Mouse (Mus musculus): ENCODE results near the gene Smox. TPM values are rescaled to one million over a fixed set of nuclear protein-coding genes. Genes with fewer than 3 reads are reported as not detected.
"Not testable (repeated sequence)": the region's sequence is repeated elsewhere in the genome, so short reads cannot be mapped to it uniquely, and the experiment has no call there.

The Smox gene
- polyA plus RNA-seq, 1 experiment from 2014 or later, result 63.3 TPM

- no peak overlapping the region for H3K4me2 ChIP-seq (replicated peaks)
- H3K9ac ChIP-seq (replicated peaks), result no peak overlapping the region
- 70% methylated on average over 2 of the region's 2 CpGs for WGBS
- H3K27me3 ChIP-seq, result no peaks in the 10 kb centered on the region
- H3K4me1 ChIP-seq, result no peaks in the 10 kb centered on the region
- no peak for ATAC-seq (replicated peaks)
- no peak overlapping the region for H3K27ac ChIP-seq (replicated peaks)
- H3K9me3 ChIP-seq, result no peaks in the 10 kb centered on the region
- H3K36me3 ChIP-seq, result no peaks in the 10 kb centered on the region
- no peak overlapping the region for H3K4me3 ChIP-seq
These were observed 24.6 kb upstream of the Smox start for GRCm38 (mm10) chr2:131466732-131467131.

GRCm38 (mm10) chr2:131469916-131470315, 21.4 kb upstream of the Smox start:
- ATAC-seq (replicated peaks), result no peak

DNA sequence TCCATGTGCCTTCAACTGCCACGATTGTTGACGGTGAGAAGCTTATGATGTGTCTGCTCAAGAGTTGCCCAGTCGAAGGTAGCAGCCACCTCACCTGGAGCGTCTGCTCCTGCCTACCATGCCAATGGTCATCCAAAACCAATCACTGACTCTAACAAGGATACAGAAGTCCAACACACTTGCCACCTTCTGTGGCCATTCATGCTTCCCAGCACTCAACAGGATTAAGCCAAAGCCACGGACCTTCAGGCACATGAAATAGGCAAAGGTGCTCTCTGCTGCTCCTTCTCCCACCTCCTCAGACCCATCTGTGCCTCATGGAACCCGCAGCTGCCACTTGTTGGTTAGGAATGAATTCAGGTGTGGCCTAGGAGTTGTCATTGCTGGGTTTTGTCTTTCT, 17.5 kb upstream of the Smox start:
- Histone ChIP-seq H3K36me3 (no peaks in the 10 kb centered on the region), H3K9me3 (no peaks in the 10 kb centered on the region), H3K4me1 (no peaks in the 10 kb centered on the region), H3K4me3 (no peak overlapping the region), H3K4me2 (replicated peaks) (no peak overlapping the region), H3K27me3 (no peaks in the 10 kb centered on the region), H3K27ac (replicated peaks) (no peak overlapping the region), H3K9ac (replicated peaks) (no peak overlapping the region)
- no peak for ATAC-seq (replicated peaks)
- WGBS, result 85% methylated on average over 6 of the region's 6 CpGs

More at GRCm38 (mm10) chr2:131469916-131470315, 21.4 kb upstream of the Smox start:
- H3K27ac ChIP-seq (replicated peaks), result no peak overlapping the region
- no peaks in the 10 kb centered on the region for H3K4me1 ChIP-seq
- H3K4me3 ChIP-seq, result no peak overlapping the region
- WGBS, result 58% methylated on average over 1 of the region's 1 CpGs
- H3K36me3 ChIP-seq, result no peaks in the 10 kb centered on the region
- H3K27me3 ChIP-seq, result no peaks in the 10 kb centered on the region
- H3K4me2 ChIP-seq (replicated peaks), result no peak overlapping the region
- no peak overlapping the region for H3K9ac ChIP-seq (replicated peaks)
- no peaks in the 10 kb centered on the region for H3K9me3 ChIP-seq

GRCm38 (mm10) chr2:131477105-131477504, 14.2 kb upstream of the Smox start:
- H3K27ac ChIP-seq (replicated peaks); H3K4me3 ChIP-seq; H3K27me3 ChIP-seq; ATAC-seq (replicated peaks); H3K4me1 ChIP-seq; H3K9me3 ChIP-seq; H3K4me2 ChIP-seq (replicated peaks); H3K9ac ChIP-seq (replicated peaks); H3K36me3 ChIP-seq: not testable (repeated sequence)
- WGBS, result 92% methylated on average over 5 of the region's 5 CpGs

- Histone ChIP-seq H3K27me3 (no peaks in the 10 kb centered on the region), H3K9me3 (no peaks in the 10 kb centered on the region), H3K4me2 (replicated peaks) (no peak overlapping the region), H3K36me3 (no peaks in the 10 kb centered on the region), H3K9ac (replicated peaks) (no peak overlapping the region), H3K4me1 (no peaks in the 10 kb centered on the region), H3K4me3 (no peak overlapping the region), H3K27ac (replicated peaks) (no peak overlapping the region)
- ATAC-seq (replicated peaks), result no peak
- WGBS, result 85% methylated on average over 6 of the region's 6 CpGs
These were observed 13.4 kb upstream of the Smox start for GRCm38 (mm10) chr2:131477917-131478316.

GRCm38 (mm10) chr2:131478349-131478748, 12.9 kb upstream of the Smox start:
- Histone ChIP-seq H3K36me3 (no peaks in the 10 kb centered on the region), H3K9me3 (no peaks in the 10 kb centered on the region), H3K4me1 (no peaks in the 10 kb centered on the region), H3K4me2 (replicated peaks) (no peak overlapping the region), H3K4me3 (no peak overlapping the region), H3K9ac (replicated peaks) (no peak overlapping the region), H3K27ac (replicated peaks) (no peak overlapping the region), H3K27me3 (no peaks in the 10 kb centered on the region)
- ATAC-seq (replicated peaks), result no peak
- WGBS, result 86% methylated on average over 8 of the region's 8 CpGs

DNA sequence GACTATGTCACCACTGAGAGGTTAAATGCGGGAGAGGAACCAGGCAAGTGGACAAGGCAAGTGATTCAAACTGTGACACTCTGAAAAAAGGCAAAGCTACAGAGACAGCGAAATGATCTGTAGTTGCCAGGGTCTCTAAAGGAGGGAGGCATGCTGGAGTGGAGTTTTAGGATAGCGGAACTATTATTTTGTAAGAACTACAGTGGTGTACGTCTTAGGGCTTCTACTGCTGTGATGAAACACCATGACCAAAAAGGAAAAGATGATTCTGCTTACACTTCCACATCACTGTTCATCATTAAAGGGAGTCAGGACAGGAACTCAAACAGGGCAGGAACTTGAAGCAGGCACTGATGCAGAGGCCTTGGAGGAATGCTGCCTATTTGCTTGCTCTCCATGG, 12.4 kb upstream of the Smox start:
- no peaks in the 10 kb centered on the region for H3K36me3 ChIP-seq
- H3K4me3 ChIP-seq, result no peak overlapping the region
- no peaks in the 10 kb centered on the region for H3K9me3 ChIP-seq
- H3K27me3 ChIP-seq, result no peaks in the 10 kb centered on the region
- no peak overlapping the region for H3K27ac ChIP-seq (replicated peaks)
- 92% methylated on average over 4 of the region's 4 CpGs for WGBS
- H3K4me2 ChIP-seq (replicated peaks), result no peak overlapping the region
- no peak for ATAC-seq (replicated peaks)
- no peak overlapping the region for H3K9ac ChIP-seq (replicated peaks)
- H3K4me1 ChIP-seq, result no peaks in the 10 kb centered on the region

DNA sequence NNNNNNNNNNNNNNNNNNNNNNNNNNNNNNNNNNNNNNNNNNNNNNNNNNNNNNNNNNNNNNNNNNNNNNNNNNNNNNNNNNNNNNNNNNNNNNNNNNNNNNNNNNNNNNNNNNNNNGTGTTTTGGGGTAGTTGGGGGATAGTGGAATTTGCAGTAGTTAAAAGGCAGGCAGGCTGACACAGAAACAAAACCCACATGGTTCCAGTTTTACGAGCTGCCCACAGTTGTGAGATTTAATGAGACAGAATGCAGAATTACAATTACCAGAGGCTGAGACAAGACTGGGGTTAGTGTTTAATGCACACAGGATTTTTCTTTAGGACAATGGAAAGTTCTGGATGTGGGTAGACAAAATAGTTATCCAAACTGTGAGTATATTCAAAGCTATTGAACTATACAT, 9.6 kb upstream of the Smox start:
- H3K9ac ChIP-seq (replicated peaks), result no peak overlapping the region
- H3K27me3 ChIP-seq, result no peaks in the 10 kb centered on the region
- no peaks in the 10 kb centered on the region for H3K9me3 ChIP-seq
- WGBS, result 30% methylated on average over 1 of the region's 1 CpGs
- no peaks in the 10 kb centered on the region for H3K36me3 ChIP-seq
- ATAC-seq (replicated peaks), result no peak
- H3K4me3 ChIP-seq, result no peak overlapping the region
- H3K4me2 ChIP-seq (replicated peaks), result no peak overlapping the region
- H3K27ac ChIP-seq (replicated peaks), result no peak overlapping the region
- H3K4me1 ChIP-seq, result no peaks in the 10 kb centered on the region

DNA sequence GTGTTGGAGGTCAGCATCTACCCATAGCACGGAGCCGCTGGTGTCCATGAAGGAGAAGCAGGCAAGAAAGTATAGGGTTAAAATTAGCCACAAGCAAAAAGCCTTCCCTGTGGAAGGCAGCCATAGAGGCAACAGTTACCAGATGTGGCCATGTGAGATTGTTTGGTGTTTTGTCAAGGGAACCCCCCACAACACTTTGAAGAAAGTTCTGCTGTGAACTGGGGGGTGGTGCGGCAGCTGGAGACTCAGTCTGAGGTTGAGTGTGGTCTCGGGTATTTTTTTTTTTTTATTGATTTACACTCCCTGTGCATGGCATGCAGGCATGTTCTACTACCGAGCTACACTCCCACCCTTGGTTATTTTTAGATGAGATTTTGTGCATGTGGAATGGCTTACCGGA, 8.8 kb upstream of the Smox start:
- Histone ChIP-seq H3K27ac (replicated peaks) (no peak overlapping the region), H3K4me1 (no peaks in the 10 kb centered on the region), H3K9me3 (no peaks in the 10 kb centered on the region), H3K36me3 (no peaks in the 10 kb centered on the region), H3K27me3 (no peaks in the 10 kb centered on the region), H3K9ac (replicated peaks) (no peak overlapping the region), H3K4me3 (no peak overlapping the region), H3K4me2 (replicated peaks) (no peak overlapping the region)
- 88% methylated on average over 6 of the region's 6 CpGs for WGBS
- no peak for ATAC-seq (replicated peaks)

DNA sequence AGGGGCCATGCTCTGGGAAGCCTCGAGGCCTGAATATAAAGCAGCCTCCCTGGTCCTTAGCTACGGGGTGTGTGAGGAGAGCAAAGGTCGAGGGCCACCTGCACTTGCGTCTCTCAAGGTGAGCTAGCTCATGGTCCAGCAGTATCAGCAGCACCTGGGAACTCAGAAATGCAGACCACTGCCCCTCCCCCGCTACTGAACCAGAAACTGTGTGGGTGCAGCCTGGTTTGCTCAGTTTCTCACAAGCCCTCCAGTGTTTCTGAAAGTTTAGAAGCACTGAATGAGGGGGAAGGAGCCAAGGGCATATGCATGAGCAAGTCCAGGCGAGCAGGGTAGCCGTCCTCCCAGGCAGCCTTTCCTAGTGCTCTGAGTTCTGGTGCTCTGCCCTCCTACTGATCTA, 7.7 kb upstream of the Smox start:
- Histone ChIP-seq H3K36me3 (no peaks in the 10 kb centered on the region), H3K4me2 (replicated peaks) (no peak overlapping the region), H3K27ac (replicated peaks) (no peak overlapping the region), H3K4me1 (no peaks in the 10 kb centered on the region), H3K9ac (replicated peaks) (no peak overlapping the region), H3K27me3 (no peaks in the 10 kb centered on the region), H3K4me3 (no peak overlapping the region), H3K9me3 (no peaks in the 10 kb centered on the region)
- 83% methylated on average over 7 of the region's 7 CpGs for WGBS
- ATAC-seq (replicated peaks), result no peak

DNA sequence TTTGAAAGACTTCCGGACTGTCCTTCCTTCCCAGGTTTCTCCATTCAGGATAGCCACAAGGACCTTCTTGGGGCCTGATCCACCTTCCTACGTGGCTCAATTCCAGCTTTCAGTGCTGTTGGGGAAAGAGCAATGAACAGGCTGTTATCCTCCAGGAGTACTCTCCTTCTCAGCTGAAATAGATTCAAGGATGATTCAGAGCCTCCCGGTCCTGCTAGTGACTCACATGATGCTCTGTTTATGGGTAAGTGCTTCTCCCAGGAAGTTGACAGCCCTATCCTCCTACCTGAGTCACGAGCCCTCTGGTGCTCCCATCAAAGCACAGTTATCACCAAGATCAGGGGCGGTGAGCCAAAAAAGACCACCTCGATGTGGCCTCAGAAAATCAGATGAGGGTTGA, 7.1 kb upstream of the Smox start:
- no peak overlapping the region for H3K4me3 ChIP-seq
- no peak overlapping the region for H3K9ac ChIP-seq (replicated peaks)
- H3K36me3 ChIP-seq, result no peaks in the 10 kb centered on the region
- H3K27me3 ChIP-seq, result no peaks in the 10 kb centered on the region
- no peak overlapping the region for H3K27ac ChIP-seq (replicated peaks)
- no peak for ATAC-seq (replicated peaks)
- no peak overlapping the region for H3K4me2 ChIP-seq (replicated peaks)
- 88% methylated on average over 6 of the region's 6 CpGs for WGBS
- H3K9me3 ChIP-seq, result no peaks in the 10 kb centered on the region
- H3K4me1 ChIP-seq, result no peaks in the 10 kb centered on the region

- 91% methylated on average over 15 of the region's 15 CpGs for WGBS
- no peaks in the 10 kb centered on the region for H3K4me1 ChIP-seq
- no peak overlapping the region for H3K4me2 ChIP-seq (replicated peaks)
These were observed 6.2 kb upstream of the Smox start for GRCm38 (mm10) chr2:131485126-131485525.

GRCm38 (mm10) chr2:131486046-131486445, 5.2 kb upstream of the Smox start:
- Histone ChIP-seq H3K27me3 (no peaks in the 10 kb centered on the region), H3K9ac (replicated peaks) (no peak overlapping the region), H3K27ac (replicated peaks) (no peak overlapping the region), H3K9me3 (no peaks in the 10 kb centered on the region), H3K36me3 (no peaks in the 10 kb centered on the region), H3K4me2 (replicated peaks) (no peak overlapping the region), H3K4me1 (no peaks in the 10 kb centered on the region), H3K4me3 (no peak overlapping the region)
- WGBS, result 91% methylated on average over 3 of the region's 3 CpGs
- no peak for ATAC-seq (replicated peaks)

More at GRCm38 (mm10) chr2:131485126-131485525, 6.2 kb upstream of the Smox start:
- no peaks in the 10 kb centered on the region for H3K9me3 ChIP-seq
- no peak for ATAC-seq (replicated peaks)
- H3K27me3 ChIP-seq, result no peaks in the 10 kb centered on the region
- H3K9ac ChIP-seq (replicated peaks), result no peak overlapping the region
- H3K27ac ChIP-seq (replicated peaks), result no peak overlapping the region
- H3K36me3 ChIP-seq, result no peaks in the 10 kb centered on the region
- H3K4me3 ChIP-seq, result no peak overlapping the region

Measured in forebrain, embryonic 15.5 days (tissue).